Mouse (Mus musculus): ENCODE results near the gene Slc15a1.
"Not testable (repeated sequence)": the region's sequence is repeated elsewhere in the genome, so short reads cannot be mapped to it uniquely, and the experiment has no call there.

The Slc15a1 gene

GRCm38 (mm10) chr14:121413726-121414125, 91.3 kb downstream of the Slc15a1 start:
- not testable (repeated sequence) for DNase-seq (ENCODE audit: low read depth, low spot score)

All from retina, adult 2 months (tissue).